Mouse (Mus musculus) MEL-GATA-1-ER (cell line): ENCODE results near the gene Tubd1.

Experiments
- DNase-seq: peaks from one replicate; pipeline ENCODE4 v3.0.0-alpha.2; 2012; ENCODE audit warnings: low read depth; ENCODE audit errors: extremely low read depth

Tubd1 gene

GRCm38 (mm10) chr11:86583990-86584897 lies 39.5 kb downstream of the Tubd1 start:
- DNase-seq, result no peak

- DNase-seq, result no peak
Observed at GRCm38 (mm10) chr11:86584898-86585597, 40.3 kb downstream of the Tubd1 start.

DNA sequence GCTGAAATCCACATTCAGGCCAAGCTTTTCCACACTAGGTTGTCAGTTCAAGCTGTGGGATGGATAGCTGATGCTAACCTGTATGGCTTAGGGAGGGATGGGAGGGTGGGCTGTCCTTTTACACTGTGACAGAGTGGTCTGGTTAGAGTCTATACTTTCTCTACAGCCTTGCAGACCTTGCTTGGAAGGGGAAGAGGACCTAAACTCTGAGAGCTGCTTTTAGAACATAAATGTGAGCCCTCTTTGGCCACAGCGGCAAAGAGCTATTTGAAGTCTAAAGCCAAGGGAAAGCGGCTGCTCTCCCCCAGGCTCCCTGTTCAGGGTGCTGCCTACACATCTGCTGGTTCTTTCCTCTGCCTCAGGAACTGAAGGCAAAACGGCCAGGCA lies 40.8 kb downstream of the Tubd1 start:
- DNase-seq, result no peak

DNA sequence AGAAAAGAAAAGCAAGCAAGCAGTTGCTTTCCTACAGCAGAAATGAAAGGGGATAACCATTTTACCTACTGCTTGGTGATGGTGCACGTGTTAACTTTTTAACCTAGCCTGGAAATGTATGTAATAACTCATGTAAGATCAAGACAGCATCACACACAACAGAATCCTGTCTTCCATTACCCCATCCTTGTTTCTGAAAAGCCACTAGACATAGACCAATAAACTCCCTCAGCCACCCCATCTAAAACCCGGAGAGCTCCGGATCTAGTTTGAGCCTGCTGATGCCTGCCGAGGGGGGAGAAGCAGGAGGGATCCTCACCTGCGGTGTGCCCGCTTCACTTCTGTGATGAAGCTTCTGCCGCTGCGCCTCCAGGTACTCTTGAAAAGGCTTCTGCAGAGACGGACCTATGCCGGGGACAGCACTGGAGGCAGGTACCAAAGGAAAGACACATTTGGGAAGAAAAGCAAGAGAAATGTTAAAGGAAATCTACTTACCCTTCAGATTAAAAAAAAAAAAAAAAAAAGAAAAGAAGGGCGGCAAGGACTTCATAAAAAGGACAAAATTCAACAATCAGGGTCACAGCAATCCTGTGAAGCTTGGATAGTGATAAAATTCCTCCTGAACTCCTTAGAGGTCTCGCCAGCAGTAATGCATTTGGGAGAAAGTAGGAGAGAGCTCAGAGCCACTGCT lies 41.5 kb downstream of the Tubd1 start:
- no peak for DNase-seq

DNA sequence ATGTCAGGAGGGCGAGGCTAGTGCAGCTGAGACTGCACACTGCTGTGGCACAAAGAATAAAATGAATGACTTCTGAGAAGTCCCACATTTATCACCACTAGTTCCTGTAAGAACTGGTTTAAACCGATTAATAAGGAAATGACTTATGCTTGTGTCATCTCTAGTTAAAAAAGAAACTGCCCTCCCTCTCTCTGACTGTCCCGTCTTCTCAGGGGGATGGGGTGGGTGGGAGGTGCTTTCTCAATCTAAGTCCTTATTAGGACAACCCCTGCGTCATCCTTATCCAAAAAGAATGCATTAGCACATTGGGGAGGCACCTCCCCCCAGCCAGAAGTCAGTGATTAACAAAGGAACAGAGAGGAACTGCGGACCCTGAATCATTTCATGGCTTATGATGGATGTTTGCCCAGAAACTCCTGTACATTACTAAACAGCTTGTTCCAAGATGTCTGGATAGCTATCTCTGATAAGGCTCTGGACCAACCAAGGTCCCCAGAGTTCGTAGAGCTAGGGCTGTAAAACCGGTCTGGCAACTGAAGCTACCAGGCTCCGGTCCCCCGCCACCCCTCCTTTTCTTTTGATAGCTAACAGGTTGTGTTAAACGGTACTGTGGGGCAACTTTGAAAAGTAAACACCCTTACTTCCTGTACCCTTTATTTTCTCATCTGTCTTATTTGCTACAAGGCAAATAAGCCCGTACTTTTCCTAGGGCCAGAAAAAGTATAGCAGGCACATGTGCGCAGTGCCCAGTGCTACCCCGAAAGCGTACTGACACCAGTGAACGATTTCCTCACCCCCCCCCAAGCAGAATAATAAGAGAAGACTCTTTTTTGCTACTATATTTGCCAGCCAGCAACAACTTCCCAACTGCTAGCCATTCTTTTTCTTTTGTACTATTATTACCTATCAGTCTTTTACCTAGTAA lies 42.3 kb downstream of the Tubd1 start:
- DNase-seq, result peak; percentile 100

DNA sequence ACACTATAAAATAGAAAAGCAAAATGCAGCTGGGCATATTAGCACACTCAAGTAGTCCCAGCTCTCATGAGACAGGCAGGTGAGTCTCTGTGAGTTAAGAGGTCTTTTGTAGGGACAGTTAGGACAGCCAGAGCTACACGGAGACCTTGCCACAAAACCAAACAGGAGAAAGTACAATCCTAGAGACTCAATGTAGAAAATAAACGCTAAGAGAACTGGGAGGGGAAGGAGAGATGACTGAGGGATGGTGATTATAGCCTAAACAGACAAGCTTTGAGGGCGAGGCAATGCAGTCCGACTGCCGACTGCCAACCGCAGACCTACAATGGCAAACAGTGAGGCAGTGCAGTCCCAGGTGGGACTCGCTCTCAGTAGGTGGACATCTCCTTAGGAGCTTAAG lies 43.0 kb downstream of the Tubd1 start:
- DNase-seq, result no peak

DNA sequence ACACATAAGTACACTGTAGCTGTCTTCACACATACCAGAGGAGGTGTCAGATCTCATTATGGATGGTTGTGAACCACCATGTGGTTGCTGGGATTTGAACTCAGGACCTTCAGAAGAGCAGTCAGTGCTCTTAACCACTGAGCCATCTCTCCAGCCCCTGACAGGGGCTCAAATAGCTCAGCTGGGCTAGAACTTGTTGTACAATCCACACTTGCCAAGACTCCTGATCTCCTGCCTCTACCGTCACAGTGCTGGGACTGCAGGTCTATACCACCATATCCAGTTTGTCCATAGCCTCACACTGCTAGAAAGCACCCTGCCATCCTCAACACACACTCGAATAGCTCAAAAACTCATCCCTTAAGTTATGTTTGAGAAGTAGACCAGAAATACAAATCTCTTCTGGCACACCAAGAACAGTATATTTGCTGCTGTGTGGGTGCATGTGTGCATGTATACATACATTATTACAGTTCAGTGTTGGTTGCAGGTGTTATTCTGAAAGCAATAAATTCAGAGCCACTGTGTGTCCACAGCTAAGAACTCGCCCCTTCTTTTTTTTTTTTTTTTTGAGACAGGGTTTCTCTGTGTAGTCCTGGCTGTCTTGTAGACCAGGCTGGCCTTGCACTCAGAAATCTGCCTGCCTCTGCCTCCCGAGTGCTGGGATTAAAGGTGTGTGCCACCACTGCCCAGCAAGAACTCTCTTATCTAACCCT lies 44.0 kb downstream of the Tubd1 start:
- DNase-seq, result no peak

GRCm38 (mm10) chr11:86590066-86590465 lies 45.3 kb downstream of the Tubd1 start:
- DNase-seq, result no peak

GRCm38 (mm10) chr11:86590579-86590978 lies 45.8 kb downstream of the Tubd1 start:
- no peak for DNase-seq

DNA sequence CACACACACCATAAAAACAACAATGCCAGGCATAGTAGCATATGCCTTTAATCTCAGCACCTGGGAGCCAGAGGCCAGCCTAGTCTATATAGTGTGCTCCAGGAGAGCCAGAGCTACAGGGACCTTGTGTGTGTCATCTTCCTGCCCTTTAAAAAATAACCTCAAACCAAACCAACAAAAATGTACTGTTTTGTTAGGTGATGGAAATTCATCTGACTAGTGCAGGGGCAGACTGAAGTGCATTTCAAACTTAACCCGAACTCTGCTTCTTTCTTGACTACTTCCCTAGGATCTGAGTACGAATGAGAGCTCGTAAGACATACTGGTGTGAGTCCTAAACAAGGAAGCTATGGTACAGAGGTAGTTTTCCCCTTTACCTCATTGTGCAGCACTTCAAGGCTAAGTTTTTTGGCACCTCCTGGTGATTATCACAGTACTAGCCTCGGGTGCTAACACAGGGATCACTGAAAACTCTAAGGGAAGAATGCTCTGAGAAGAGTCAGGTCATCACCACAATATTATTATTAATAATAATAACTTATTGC lies 46.6 kb downstream of the Tubd1 start:
- no peak for DNase-seq

- no peak for DNase-seq
Observed at GRCm38 (mm10) chr11:86591931-86592616, 47.3 kb downstream of the Tubd1 start.

DNA sequence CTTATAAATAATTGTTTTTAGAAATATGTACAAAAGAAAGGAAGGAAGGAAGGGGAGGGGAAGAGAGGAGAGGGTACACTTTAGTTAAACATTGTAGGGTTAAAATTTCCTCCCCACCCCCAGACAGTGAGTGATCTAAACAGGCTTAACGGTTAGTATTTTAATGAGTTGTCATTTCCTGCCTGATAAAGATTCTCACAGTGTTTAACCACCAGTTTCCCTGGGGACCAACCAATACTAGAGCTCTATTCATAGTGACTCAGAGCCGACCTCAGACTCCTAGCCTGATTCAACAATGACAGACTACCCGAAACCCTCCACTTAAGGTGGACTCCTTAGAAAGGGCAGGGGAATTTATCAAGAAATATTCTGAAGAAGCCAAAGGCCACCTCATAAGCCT lies 48.2 kb downstream of the Tubd1 start:
- DNase-seq, result peak; percentile 95

GRCm38 (mm10) chr11:86593443-86593842 lies 48.7 kb downstream of the Tubd1 start:
- no peak for DNase-seq

DNA sequence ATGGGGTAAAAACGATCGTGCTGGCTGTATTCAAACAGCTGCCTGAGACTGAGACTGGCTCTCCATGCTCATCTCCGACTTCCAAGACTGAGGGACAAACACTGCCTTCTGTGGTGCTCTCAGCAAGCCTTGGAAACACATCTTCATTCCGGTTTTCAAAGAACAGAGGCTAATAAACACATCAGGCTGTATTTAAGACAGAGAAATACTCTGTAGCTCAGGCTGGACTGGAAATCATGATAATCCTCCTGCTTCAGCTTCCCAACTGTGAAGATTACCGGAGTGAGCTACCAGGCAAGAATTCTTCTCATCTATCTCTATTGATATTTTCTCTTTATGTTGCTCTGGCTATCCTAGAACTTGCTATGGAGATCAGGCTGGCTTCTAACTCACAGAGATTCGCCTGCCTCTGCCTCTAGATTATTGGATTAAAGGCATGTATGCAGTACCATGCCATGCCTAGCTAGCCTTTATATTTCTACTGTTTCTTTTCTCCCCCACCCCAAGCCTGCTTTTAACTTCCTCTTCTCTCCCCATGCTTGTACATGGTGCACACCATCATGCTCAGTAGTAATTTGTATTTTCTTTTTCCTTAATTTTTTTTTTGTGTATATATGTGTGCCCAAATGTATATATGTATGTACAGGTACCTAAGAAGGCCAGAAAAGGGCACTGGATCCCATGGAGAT lies 49.5 kb downstream of the Tubd1 start:
- no peak for DNase-seq

DNA sequence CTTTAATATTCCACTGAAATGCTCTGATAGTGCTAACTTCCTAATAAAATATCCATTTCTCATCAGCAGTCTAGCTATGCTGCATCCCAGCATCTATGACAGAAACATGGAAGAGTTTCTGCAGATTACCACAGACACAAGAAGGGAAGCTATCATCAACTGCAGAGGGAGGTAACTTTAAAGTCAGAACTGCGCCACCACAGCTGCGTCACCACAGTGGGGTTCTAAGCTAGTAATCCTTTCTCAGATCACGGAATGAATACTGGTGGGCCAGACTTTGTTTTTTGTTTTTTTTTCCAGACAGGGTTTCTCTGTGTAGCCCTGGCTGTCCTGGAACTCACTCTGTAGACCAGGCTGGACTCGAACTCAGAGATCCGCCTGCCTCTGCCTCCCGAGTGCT lies 50.6 kb downstream of the Tubd1 start:
- DNase-seq, result no peak

DNA sequence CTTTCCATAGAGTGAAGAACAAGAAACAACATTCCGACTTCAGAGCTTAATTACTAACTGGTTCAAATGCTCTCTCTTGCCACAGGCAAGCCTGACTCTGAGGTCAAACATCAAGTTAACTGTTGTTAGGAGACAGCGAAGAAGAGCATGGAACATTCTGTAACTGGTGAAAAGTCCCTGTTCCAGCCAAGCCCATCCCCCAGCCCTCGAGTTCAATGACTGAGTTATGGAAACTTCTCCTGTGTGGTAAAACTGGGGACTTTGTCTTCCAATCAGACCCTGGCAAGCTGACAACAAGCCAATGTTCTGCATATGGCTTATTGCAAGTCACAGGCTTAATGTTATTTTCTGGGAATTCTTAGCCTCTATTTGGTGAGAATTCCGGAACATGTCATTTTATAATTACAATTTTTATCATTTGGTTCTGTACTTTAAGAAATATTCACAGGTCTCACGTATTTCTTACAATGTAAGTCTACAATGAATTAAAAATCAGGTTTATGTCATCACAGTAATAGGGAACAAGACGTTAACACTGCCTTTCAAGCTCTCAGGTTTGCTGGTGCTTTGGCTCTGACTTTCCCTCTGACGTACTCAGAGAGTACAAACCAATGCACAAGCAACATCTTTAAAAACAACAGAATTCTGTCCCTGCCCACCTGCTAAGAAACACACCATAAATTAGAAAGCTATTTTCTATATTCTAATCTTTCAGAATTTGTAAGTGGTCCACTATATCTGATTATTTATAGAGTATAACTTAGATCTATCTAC lies 51.6 kb downstream of the Tubd1 start:
- DNase-seq, result no peak

DNA sequence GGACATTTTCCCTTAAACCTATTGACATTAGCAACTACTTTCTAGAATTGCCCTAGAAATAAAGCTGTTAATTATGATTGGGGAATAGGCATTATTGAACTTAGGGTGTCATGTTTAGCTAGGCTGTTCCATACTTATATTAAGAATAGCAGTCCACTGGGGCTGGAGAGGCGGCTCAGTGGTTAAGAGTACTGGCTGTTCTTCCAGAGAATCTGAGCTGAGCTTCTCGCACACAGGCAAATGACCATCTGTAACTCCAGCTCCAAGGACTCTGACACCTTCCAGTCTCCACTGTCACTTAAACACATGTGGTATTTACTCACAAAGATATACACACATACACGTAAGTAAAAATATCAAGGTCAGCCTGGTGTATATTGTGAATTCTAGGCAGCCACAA lies 52.2 kb downstream of the Tubd1 start:
- DNase-seq, result no peak

DNA sequence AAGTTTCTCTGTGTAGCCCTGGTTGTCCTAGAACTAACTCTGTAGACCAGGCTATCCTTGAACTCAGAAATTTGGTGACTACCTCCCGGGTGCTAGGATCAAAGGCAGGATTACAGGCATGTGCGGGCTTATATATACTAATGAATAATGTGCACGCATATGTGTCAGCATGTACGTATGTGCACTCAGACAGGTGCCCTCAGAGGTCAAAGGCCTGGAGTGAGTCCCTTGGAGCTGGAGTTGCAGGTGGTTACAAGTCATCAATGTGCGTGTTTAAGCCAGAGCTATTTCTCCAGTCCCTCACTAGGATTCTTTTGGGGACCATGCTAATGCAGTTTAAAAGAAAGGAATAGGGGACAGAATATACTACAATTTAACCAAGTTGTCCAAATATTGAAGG lies 53.4 kb downstream of the Tubd1 start:
- DNase-seq, result no peak
